Mouse (Mus musculus) bone marrow, adult 2 months (tissue): ENCODE measurements around the gene Eaf2. TPM values are rescaled to one million over a fixed set of nuclear protein-coding genes. Genes with fewer than 3 reads are reported as not detected.

Experiments
- H3K27ac ChIP-seq: fragments of 200-500 bp; 2 replicates; pipeline ENCODE4 v1.5.1; 2012; ENCODE audit warnings: low read depth, mild to moderate bottlenecking, control low read depth, inconsistent platforms, low read length; ENCODE audit not compliant: control insufficient read depth, poor library complexity, insufficient read depth
- H3K4me1 ChIP-seq: fragments of 200-500 bp; 2 replicates; pipeline ENCODE4 v1.6.1; 2011; ENCODE audit warnings: low read length; ENCODE audit not compliant: control insufficient read depth, insufficient read depth
- H3K4me3 ChIP-seq: fragments of 200-500 bp; replicated peaks from 2 replicates; pipeline ENCODE3; 2011; ENCODE audit warnings: mild to moderate bottlenecking, low read depth, low read length, control low read depth; ENCODE audit not compliant: control insufficient read depth
- CTCF ChIP-seq: fragments of 200-500 bp; IDR thresholded peaks from 2 replicates; pipeline ENCODE4 v1.5.1; 2011; ENCODE audit warnings: low read length, control low read depth; ENCODE audit not compliant: control insufficient read depth, insufficient read depth
- POLR2A ChIP-seq: fragments of 200-500 bp; IDR thresholded peaks from 2 replicates; pipeline ENCODE4 v1.6.1; 2011; ENCODE audit warnings: low read depth, mild to moderate bottlenecking, control low read depth, low read length, borderline replicate concordance; ENCODE audit not compliant: control insufficient read depth
- WGBS: fragments of 180-500 bp; shearing (Covaris S2); methylation state at CpG from one replicate; pipeline ENCODE4 v1.1.7; 2018; 5-methylcytosine and 5-hydroxymethylcytosine counted together
- polyA plus RNA-seq: library from polyadenylated mRNA; stranded (reverse); fragments of >200 nt; gene quantifications from 2 replicates; pipeline ENCODE4 v1.2.4, GENCODE M21; 2011; ENCODE audit warnings: low replicate concordance; ENCODE audit not compliant: missing spikeins, insufficient read depth, insufficient read length

Eaf2 gene
- polyA plus RNA-seq, 1 experiment = 9.2 TPM

DNA sequence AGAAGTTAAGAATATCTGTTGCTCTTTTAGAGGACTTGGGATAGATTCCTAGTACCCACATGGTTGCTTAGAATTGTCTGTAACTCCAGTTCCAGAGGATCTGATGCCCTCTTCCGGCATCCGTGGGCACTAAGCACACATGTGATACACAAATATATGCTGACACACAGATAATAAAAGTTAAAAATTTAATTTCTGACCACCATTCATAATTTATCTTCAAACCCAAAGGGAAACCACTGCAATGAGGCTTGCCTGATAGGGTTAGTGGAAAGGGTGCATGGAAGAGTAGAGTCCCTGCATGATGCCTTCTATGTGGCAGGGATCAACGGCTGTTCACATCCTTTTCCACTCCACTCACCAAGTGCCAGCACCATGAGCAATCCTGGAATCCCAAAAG, 103.1 kb downstream of the Eaf2 start:
- WGBS = 67% methylated on average over 3 of the region's 3 CpGs
- Histone ChIP-seq H3K4me1 (no peaks in the 10 kb centered on the region), H3K4me3 (no peak overlapping the region), H3K27ac (no peak overlapping the region)
- TF ChIP-seq CTCF (no peak), POLR2A (no peak)

DNA sequence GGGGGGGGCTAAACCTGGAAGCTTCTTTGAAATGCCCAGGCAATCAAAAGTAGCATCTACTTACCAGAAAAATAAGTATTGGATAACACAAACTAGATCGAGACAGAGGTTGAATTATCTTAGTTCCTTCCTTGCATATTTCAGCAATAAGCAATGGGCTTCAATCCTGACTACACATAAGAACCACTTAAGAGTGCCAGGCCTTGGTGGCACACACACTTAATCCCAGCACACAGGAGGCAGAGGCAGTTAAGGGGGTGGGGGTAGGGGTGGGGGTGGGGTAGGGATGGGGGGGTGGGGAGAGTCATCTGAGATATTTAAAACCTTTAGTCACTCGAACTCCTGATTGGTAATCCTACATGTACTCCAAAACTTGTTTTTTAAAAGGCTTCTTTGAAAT, 103.6 kb downstream of the Eaf2 start:
- Histone ChIP-seq H3K4me1 (no peaks in the 10 kb centered on the region), H3K27ac (no peak overlapping the region), H3K4me3 (no peak overlapping the region)
- 74% methylated on average over 2 of the region's 2 CpGs for WGBS
- TF ChIP-seq POLR2A = no peak
- TF ChIP-seq CTCF = no peak

DNA sequence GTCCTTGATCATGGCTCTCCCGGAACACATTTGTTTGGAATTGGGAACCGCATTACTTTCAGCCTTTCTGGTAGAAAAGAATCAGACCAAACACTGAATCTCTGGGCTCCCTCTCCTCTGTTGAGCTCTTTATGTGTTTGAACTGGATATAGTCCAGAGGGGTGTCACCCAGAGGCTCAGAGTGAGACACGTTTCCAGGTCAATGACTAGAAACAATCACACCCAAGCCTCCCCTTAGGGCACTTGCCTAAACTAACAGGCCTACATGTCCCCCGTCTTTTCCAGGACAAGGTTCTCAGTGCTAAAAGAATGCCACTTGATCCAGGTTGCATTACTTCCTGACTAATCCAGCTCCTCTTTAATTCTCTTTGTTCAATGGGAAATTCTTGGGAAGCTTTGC, 104.0 kb downstream of the Eaf2 start:
- no peaks in the 10 kb centered on the region for H3K4me1 ChIP-seq
- no peak overlapping the region for H3K4me3 ChIP-seq
- 84% methylated on average over 4 of the region's 4 CpGs for WGBS
- no peak overlapping the region for H3K27ac ChIP-seq
- TF ChIP-seq POLR2A = no peak
- TF ChIP-seq CTCF = no peak

DNA sequence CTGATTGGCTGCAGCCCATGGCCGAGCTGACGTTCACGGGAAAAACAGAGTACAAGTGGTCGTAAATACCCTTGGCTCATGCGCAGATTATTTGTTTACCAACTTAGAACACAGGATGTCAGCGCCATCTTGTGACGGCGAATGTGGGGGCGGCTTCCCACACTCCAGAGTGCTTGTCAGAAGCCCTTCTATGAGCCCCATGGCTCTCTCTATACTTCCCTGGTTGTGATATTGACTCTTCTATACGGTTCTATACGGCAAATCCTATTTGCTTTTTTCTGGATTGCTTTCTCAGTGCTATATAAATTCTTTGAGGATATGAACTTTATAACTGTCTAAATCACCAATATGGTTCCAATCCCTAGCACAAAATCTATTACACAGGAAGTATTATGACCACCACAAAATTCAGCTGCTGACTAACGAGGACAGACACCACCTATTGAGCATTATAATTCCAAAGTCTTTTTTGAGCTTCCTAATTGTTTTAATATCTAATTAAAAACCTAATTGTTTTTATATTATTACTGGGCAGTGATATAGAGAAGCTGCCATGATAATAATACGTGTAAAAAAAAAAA, 104.5 kb downstream of the Eaf2 start:
- Histone ChIP-seq H3K27ac (no peak overlapping the region), H3K4me3 (no peak overlapping the region), H3K4me1 (no peaks in the 10 kb centered on the region)
- no peak for TF ChIP-seq POLR2A
- WGBS = 57% methylated on average over 9 of the region's 13 CpGs

DNA sequence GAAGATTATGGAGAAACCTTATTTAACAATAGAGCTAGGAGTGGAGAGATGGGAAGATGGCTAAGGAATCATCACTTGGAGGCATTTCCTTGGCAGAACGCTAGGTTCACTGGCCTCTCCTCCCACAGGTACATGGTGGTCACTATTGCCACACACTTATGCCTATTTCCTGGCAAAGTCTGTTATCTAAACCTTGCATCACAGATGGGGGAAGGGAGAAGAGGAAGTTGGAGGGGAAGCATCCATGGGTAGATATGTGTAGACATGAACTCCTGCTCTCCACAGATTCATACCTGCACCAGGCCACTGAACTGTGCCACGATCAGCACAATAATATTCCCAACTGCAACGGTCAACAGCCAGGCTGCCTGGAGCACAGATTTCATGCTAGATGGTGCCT, 122.8 kb downstream of the Eaf2 start:
- TF ChIP-seq CTCF (no peak), POLR2A (no peak)
- no peak overlapping the region for H3K4me3 ChIP-seq
- no peak overlapping the region for H3K27ac ChIP-seq
- H3K4me1 ChIP-seq = peaks cover 3% of the 10 kb centered on the region
- WGBS = 50% methylated on average over 3 of the region's 3 CpGs

DNA sequence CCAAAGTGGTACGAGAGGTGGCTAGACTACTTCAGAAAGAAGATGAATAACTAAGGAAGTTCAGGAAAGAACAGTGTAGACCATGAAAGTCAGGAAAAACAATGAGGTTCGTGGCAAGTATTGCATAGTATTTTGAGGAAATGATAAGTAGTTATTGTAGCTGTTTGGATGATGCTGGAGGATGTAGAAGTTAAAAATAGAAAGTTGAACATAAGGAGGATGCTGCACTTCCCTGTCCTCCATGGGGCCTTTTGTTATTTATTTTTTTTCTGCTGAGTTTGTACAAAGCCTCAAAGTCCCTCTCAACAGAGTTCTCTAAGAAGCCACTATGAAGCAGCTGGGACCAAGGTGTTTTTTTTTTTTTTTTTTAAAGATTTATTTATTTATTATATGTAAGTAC, 127.0 kb downstream of the Eaf2 start:
- Histone ChIP-seq H3K4me3 (no peak overlapping the region), H3K4me1 (peaks cover 3% of the 10 kb centered on the region), H3K27ac (no peak overlapping the region)
- WGBS = 34% methylated on average over 2 of the region's 2 CpGs
- TF ChIP-seq POLR2A = no peak
- no peak for TF ChIP-seq CTCF

DNA sequence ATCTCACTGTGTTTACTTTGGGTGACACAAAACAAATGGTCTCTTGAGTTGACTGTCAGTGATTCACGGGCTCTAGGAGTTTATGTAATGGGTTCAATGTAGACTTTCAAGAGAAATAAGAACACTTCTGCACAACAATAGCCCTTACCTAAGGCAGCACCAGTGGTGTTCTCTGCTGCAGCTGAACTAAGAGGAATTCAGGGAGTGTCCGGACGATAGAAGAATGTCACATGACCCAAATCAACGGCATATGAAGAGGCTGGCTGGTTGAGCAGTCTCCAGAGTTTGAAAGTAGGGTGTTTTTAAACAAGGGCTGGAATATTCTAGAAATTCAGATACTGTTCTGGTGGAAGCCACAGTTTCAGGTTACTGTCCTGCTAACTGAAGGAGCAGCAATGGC, 127.7 kb downstream of the Eaf2 start:
- WGBS = 88% methylated on average over 4 of the region's 4 CpGs
- H3K27ac ChIP-seq = no peak overlapping the region

DNA sequence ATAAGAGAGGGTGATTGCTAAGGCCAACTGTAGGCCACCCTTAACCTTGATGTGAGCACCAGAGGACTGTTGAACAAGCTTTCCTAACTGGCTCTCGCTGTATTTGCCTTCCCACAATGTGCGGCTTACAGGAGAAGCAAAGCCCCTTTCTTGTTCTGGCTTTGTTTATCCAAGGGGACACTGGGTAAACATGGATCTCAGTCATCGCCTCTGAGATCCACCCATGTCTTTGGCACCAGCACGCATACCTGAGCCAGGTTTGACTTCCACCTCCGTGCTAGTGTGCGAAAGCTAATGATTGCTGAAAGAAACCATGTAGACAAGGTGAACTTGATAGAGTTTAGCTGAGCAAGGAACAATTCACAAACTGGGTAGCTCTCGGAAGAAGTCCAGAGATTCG, 131.2 kb downstream of the Eaf2 start:
- WGBS = 89% methylated on average over 8 of the region's 8 CpGs
- H3K4me3 ChIP-seq = no peak overlapping the region
- H3K27ac ChIP-seq = no peak overlapping the region
- no peak for TF ChIP-seq CTCF
- no peak for TF ChIP-seq POLR2A
- H3K4me1 ChIP-seq = no peaks in the 10 kb centered on the region

More for the DNA sequence above, 127.7 kb downstream of the Eaf2 start:
- TF ChIP-seq POLR2A (no peak), CTCF (no peak)
- Histone ChIP-seq H3K4me3 (no peak overlapping the region), H3K4me1 (peaks cover 1% of the 10 kb centered on the region)

Other genes starting within 250 kb of the Eaf2 start
- 5.9 and 14.5 TPM in 2 replicates for gene Cd86, start 208.9 kb downstream of the Eaf2 start, polyA plus RNA-seq
- gene Ildr1, start 181.0 kb downstream of the Eaf2 start, polyA plus RNA-seq = 0.45 and 1.5 TPM in 2 replicates
- gene Slc15a2, start 90.0 kb downstream of the Eaf2 start, polyA plus RNA-seq = 6.7 and 12.6 TPM in 2 replicates
- 16.7 and 20.4 TPM in 2 replicates for gene Iqcb1, start 46.6 kb downstream of the Eaf2 start, polyA plus RNA-seq
- gene Golgb1, start 137 bp upstream of the Eaf2 start, polyA plus RNA-seq = 10.4 and 14.5 TPM in 2 replicates
- 88.0 and 129 TPM in 2 replicates for gene Hcls1, start 60.0 kb upstream of the Eaf2 start, polyA plus RNA-seq
- gene Fbxo40, start 115.5 kb upstream of the Eaf2 start, polyA plus RNA-seq = not detected in 2 replicates
- gene Polq, start 136.8 kb upstream of the Eaf2 start, polyA plus RNA-seq = 21.6 and 23.9 TPM in 2 replicates